In genomic region chr11:78256618-78257017, GRCm38 (mm10) we compare ENCODE assay signal across 22 mouse cellular contexts. TPM values are rescaled to one million over a fixed set of nuclear protein-coding genes. Genes with fewer than 3 reads are reported as not detected.
DNase-seq lines count a peak whose midpoint lies in the region; ATAC-seq and TF ChIP-seq lines count a peak whose summit lies in the region.
"Had no signal": no experiment of that assay in that cellular context is flagged by ENCODE, and none has a peak within 500 bp of the region (broad histone marks: within the 10 kb centered on the region; RNA-seq: fewer than 3 reads in every experiment).

No protein-coding gene starts in this region.

- no peak overlapping the region for H3K4me3 ChIP-seq in heart, adult 2 months
- H3K4me3 ChIP-seq in layer of hippocampus, adult 2 months: no peak overlapping the region
- no peak overlapping the region for H3K4me3 ChIP-seq in midbrain, postnatal 0 days (ENCODE audit: low read depth, low read length)
- no peak overlapping the region for H3K4me3 ChIP-seq in midbrain, embryonic 16.5 days (ENCODE audit: low read depth, low read length)
- H3K4me3 ChIP-seq in thymus, adult 2 months (ENCODE audit: control insufficient read depth, insufficient read depth, low read length): no peak overlapping the region
- H3K4me3 ChIP-seq: embryonic facial prominence, embryonic 10.5 days; erythroblast, embryonic 14.5 days; heart, embryonic 10.5 days; liver, embryonic 13.5 days had no signal

- WGBS in heart, adult 2 months: 100% methylated on average over 1 of the region's 1 CpGs
- 100% methylated on average over 1 of the region's 1 CpGs for WGBS in midbrain, postnatal 0 days
- 100% methylated on average over 1 of the region's 1 CpGs for WGBS in midbrain, embryonic 16.5 days
- WGBS in thymus, adult 2 months: 100% methylated on average over 1 of the region's 1 CpGs

- DNase-seq in heart, adult 2 months: no peak
- DNase-seq in heart, postnatal 14 days: no peak
- DNase-seq in layer of hippocampus, adult 2 months (ENCODE audit: low spot score in 2 of 2): no peak
- no peak for DNase-seq in layer of hippocampus, postnatal 36 days
- DNase-seq in midbrain, postnatal 0 days (ENCODE audit: low spot score): peak; percentile 10
- DNase-seq in thymus, adult 2 months: no peak
- no peak for DNase-seq in yolk sac, embryonic 10.5 days (ENCODE audit: low spot score)
- DNase-seq: B cell, adult 2 months; cerebellum, postnatal 25 days; gastrocnemius, postnatal 25 days; liver, embryonic 13.5 days; lung, postnatal 36 days; right cerebral cortex, postnatal 14 days; thymus, postnatal 36 days had no signal

- H3K36me3 ChIP-seq in heart, adult 2 months (ENCODE audit: control insufficient read depth, insufficient read depth, low read length): no peaks in the 10 kb centered on the region
- peaks cover 16% of the 10 kb centered on the region for H3K36me3 ChIP-seq in midbrain, postnatal 0 days (ENCODE audit: insufficient read depth, low read length)
- peaks cover 19% of the 10 kb centered on the region for H3K36me3 ChIP-seq in midbrain, embryonic 16.5 days (ENCODE audit: control insufficient read depth, insufficient read depth, low read length)
- H3K36me3 ChIP-seq in thymus, adult 2 months (ENCODE audit: control insufficient read depth, insufficient read depth, low read length): peaks cover 24% of the 10 kb centered on the region

- TF ChIP-seq EP300 in heart, adult 2 months (IDR thresholded peaks at IDR 0.05; ENCODE audit: insufficient read depth, low read depth, low read length): no peak

- no peak overlapping the region for H3K27ac ChIP-seq in heart, adult 2 months
- no peak overlapping the region for H3K27ac ChIP-seq in layer of hippocampus, adult 2 months
- no peak overlapping the region for H3K27ac ChIP-seq in midbrain, postnatal 0 days (ENCODE audit: low read depth, low read length)
- no peak overlapping the region for H3K27ac ChIP-seq in midbrain, embryonic 16.5 days (ENCODE audit: low read length)
- no peak overlapping the region for H3K27ac ChIP-seq in thymus, adult 2 months (ENCODE audit: control insufficient read depth, insufficient read depth, low read length)
- H3K27ac ChIP-seq: embryonic facial prominence, embryonic 10.5 days; heart, embryonic 10.5 days; liver, embryonic 13.5 days had no signal

- no peak overlapping the region for H3K4me2 ChIP-seq in midbrain, postnatal 0 days (ENCODE audit: low read depth, low read length, poor library complexity, severe bottlenecking)
- H3K4me2 ChIP-seq in midbrain, embryonic 16.5 days (ENCODE audit: low read length): no peak overlapping the region
- H3K4me2 ChIP-seq: liver, embryonic 13.5 days; midbrain, embryonic 11.5 days had no signal

- ATAC-seq in midbrain, postnatal 0 days (ENCODE audit: low FRiP score): no peak
- ATAC-seq in midbrain, embryonic 16.5 days: no peak
- ATAC-seq: activated CD4-positive, CD25-positive, alpha-beta regulatory T cell, adult 4 months; inflammation-experienced regulatory T-cells, adult 6 months had no signal

- H3K27me3 ChIP-seq in heart, adult 2 months (ENCODE audit: control insufficient read depth, insufficient read depth, low read length): no peaks in the 10 kb centered on the region
- H3K27me3 ChIP-seq in midbrain, postnatal 0 days (ENCODE audit: insufficient read depth, low read length): no peaks in the 10 kb centered on the region
- no peaks in the 10 kb centered on the region for H3K27me3 ChIP-seq in midbrain, embryonic 16.5 days (ENCODE audit: control insufficient read depth, insufficient read depth, low read depth, low read length)
- no peaks in the 10 kb centered on the region for H3K27me3 ChIP-seq in thymus, adult 2 months (ENCODE audit: control insufficient read depth, insufficient read depth, low read length)
- H3K27me3 ChIP-seq: liver, embryonic 13.5 days had no signal

- no peak for TF ChIP-seq POLR2A in heart, adult 2 months (IDR thresholded peaks at IDR 0.05; ENCODE audit: insufficient read depth, low read depth, low read length)
- TF ChIP-seq POLR2A in thymus, adult 2 months (IDR thresholded peaks at IDR 0.05; ENCODE audit: control insufficient read depth, extremely low read depth, insufficient read depth, low read length, poor library complexity): no peak

- H3K9me3 ChIP-seq in midbrain, postnatal 0 days (ENCODE audit: low read length): no peaks in the 10 kb centered on the region
- no peaks in the 10 kb centered on the region for H3K9me3 ChIP-seq in midbrain, embryonic 16.5 days (replicated peaks; ENCODE audit: control insufficient read depth, low read length, poor library complexity, severe bottlenecking)
- H3K9me3 ChIP-seq: embryonic facial prominence, embryonic 10.5 days; heart, embryonic 10.5 days; liver, embryonic 13.5 days had no signal

- no peak overlapping the region for H3K9ac ChIP-seq in heart, adult 2 months (ENCODE audit: low read depth, low read length)
- no peak overlapping the region for H3K9ac ChIP-seq in midbrain, postnatal 0 days (replicated peaks; ENCODE audit: low read length, poor library complexity, severe bottlenecking)
- H3K9ac ChIP-seq in midbrain, embryonic 16.5 days (ENCODE audit: low read depth, low read length): no peak overlapping the region
- H3K9ac ChIP-seq: liver, embryonic 13.5 days had no signal

- intact Hi-C loops in heart, adult 2 months (cut with DNase I): no loop called here
- intact Hi-C loops in heart, postnatal 14 days (cut with DNase I): no loop called here

- 0 out of 2 replicates have a peak, but pooled peaks cover 1% of the 10 kb centered on the region for H3K79me2 ChIP-seq in heart, adult 2 months (replicated peaks; ENCODE audit: control insufficient read depth, insufficient read depth, low read length)

- TF ChIP-seq CTCF in heart, adult 2 months (IDR thresholded peaks at IDR 0.05): peak; percentile 39
- TF ChIP-seq CTCF in layer of hippocampus, adult 2 months (conservative IDR thresholded peaks at IDR 0.05): peak; percentile 67
- peak; percentile 61 for TF ChIP-seq CTCF in midbrain, postnatal 0 days (IDR thresholded peaks at IDR 0.05)
- no peak for TF ChIP-seq CTCF in thymus, adult 2 months (IDR thresholded peaks at IDR 0.05; ENCODE audit: borderline replicate concordance, control insufficient read depth, extremely low read depth, insufficient read depth, low read length, poor library complexity)

- H3K4me1 ChIP-seq in heart, adult 2 months (ENCODE audit: control insufficient read depth, insufficient read depth, low read length): no peaks in the 10 kb centered on the region
- H3K4me1 ChIP-seq in midbrain, postnatal 0 days (ENCODE audit: insufficient read depth, low read length): no peaks in the 10 kb centered on the region
- H3K4me1 ChIP-seq in midbrain, embryonic 16.5 days (ENCODE audit: control insufficient read depth, insufficient read depth, low read length): no peaks in the 10 kb centered on the region
- H3K4me1 ChIP-seq in thymus, adult 2 months (replicated peaks; ENCODE audit: control insufficient read depth, insufficient read depth, low read length): no peaks in the 10 kb centered on the region
- H3K4me1 ChIP-seq: embryonic facial prominence, embryonic 10.5 days; heart, embryonic 10.5 days had no signal

RNA-seq across cellular contexts. Expression of gene 2610507B11Rik, which starts 4.9 kb away (rescaled TPM):
- 100 to 1,000 TPM; 173 to 209 TPM for total RNA-seq in heart, adult 2 months (2021)
- polyA plus RNA-seq in heart, adult 2 months (2012; rRNA removed): 74.7 and 141 TPM in 2 replicates
- 100 to 1,000 TPM; 184 to 186 TPM for total RNA-seq in heart, postnatal 14 days (2021)
- total RNA-seq in layer of hippocampus, adult 2 months (2021): 100 to 1,000 TPM; 192 to 198 TPM
- total RNA-seq in layer of hippocampus, postnatal 36 days (2021): 100 to 1,000 TPM; 194 to 217 TPM
- 71.1 and 71.4 TPM in 2 replicates for total RNA-seq in midbrain, postnatal 0 days (2014; rRNA removed)
- 40.8 and 49.2 TPM in 2 replicates for polyA plus RNA-seq in midbrain, postnatal 0 days (2015; fragmentation: Nextera tagmentation; extraction: Ambion mirVana)
- 50.1 and 58.7 TPM in 2 replicates for polyA plus RNA-seq in midbrain, embryonic 16.5 days (2015; fragmentation: Nextera tagmentation; extraction: Ambion mirVana)
- polyA plus RNA-seq in thymus, adult 2 months (2012; rRNA removed): 98.5 and 104 TPM in 2 replicates

RNA-seq across cellular contexts. Expression of gene Supt6, which starts 10.8 kb away (rescaled TPM):
- total RNA-seq in heart, adult 2 months (2021): 10 to 100 TPM; 29.5 to 32.1 TPM
- polyA plus RNA-seq in heart, adult 2 months (2012; rRNA removed): 12.2 and 13.1 TPM in 2 replicates
- 10 to 100 TPM; 29.6 to 31.7 TPM for total RNA-seq in heart, postnatal 14 days (2021)
- 100 to 1,000 TPM; 132 to 137 TPM for total RNA-seq in layer of hippocampus, adult 2 months (2021)
- total RNA-seq in layer of hippocampus, postnatal 36 days (2021): 100 to 1,000 TPM; 116 to 125 TPM
- total RNA-seq in midbrain, postnatal 0 days (2014; rRNA removed): 37.4 and 37.6 TPM in 2 replicates
- polyA plus RNA-seq in midbrain, postnatal 0 days (2015; fragmentation: Nextera tagmentation; extraction: Ambion mirVana): 19.0 and 19.4 TPM in 2 replicates
- 27.5 and 30.7 TPM in 2 replicates for polyA plus RNA-seq in midbrain, embryonic 16.5 days (2015; fragmentation: Nextera tagmentation; extraction: Ambion mirVana)
- 36.2 and 38.8 TPM in 2 replicates for polyA plus RNA-seq in thymus, adult 2 months (2012; rRNA removed)

RNA-seq across cellular contexts. Expression of gene Sdf2, which starts 11.1 kb away (rescaled TPM):
- 10 to 100 TPM; 46.5 to 52.5 TPM for total RNA-seq in heart, adult 2 months (2021)
- 71.9 and 91.9 TPM in 2 replicates for polyA plus RNA-seq in heart, adult 2 months (2012; rRNA removed)
- total RNA-seq in heart, postnatal 14 days (2021): 10 to 100 TPM; 49.8 to 51.3 TPM
- total RNA-seq in layer of hippocampus, adult 2 months (2021): 10 to 100 TPM; 66.8 to 69.1 TPM
- 10 to 100 TPM; 61.0 to 66.3 TPM for total RNA-seq in layer of hippocampus, postnatal 36 days (2021)
- 76.3 and 106 TPM in 2 replicates for total RNA-seq in midbrain, postnatal 0 days (2014; rRNA removed)
- polyA plus RNA-seq in midbrain, postnatal 0 days (2015; fragmentation: Nextera tagmentation; extraction: Ambion mirVana): 114 and 115 TPM in 2 replicates
- 89.6 and 92.8 TPM in 2 replicates for polyA plus RNA-seq in midbrain, embryonic 16.5 days (2015; fragmentation: Nextera tagmentation; extraction: Ambion mirVana)
- polyA plus RNA-seq in thymus, adult 2 months (2012; rRNA removed): 95.9 and 132 TPM in 2 replicates

RNA-seq across cellular contexts. Expression of gene BC030499, which starts 34.0 kb away (rescaled TPM):
- total RNA-seq in heart, adult 2 months (2021): under 1 TPM; 0.65 to 0.75 TPM
- 0.37 and 0.88 TPM in 2 replicates for polyA plus RNA-seq in heart, adult 2 months (2012; rRNA removed)
- 1 to 10 TPM in 1 of 2 experiments, under 1 TPM in 1; 0.90 to 1.9 TPM for total RNA-seq in heart, postnatal 14 days (2021)
- total RNA-seq in layer of hippocampus, adult 2 months (2021): 10 to 100 TPM in 1 of 2 experiments, 1 to 10 TPM in 1; 5.6 to 12.2 TPM
- 1 to 10 TPM; 7.2 to 7.8 TPM for total RNA-seq in layer of hippocampus, postnatal 36 days (2021)
- total RNA-seq in midbrain, postnatal 0 days (2014; rRNA removed): 0.22 and 0.38 TPM in 2 replicates
- 0.12 TPM in 1 of 2 replicates, not detected in the other for polyA plus RNA-seq in midbrain, postnatal 0 days (2015; fragmentation: Nextera tagmentation; extraction: Ambion mirVana)
- 0.15 and 0.25 TPM in 2 replicates for polyA plus RNA-seq in midbrain, embryonic 16.5 days (2015; fragmentation: Nextera tagmentation; extraction: Ambion mirVana)
- 0.32 and 0.38 TPM in 2 replicates for polyA plus RNA-seq in thymus, adult 2 months (2012; rRNA removed)
- total RNA-seq: hematopoietic stem cell, adult 5-6 weeks had no signal

RNA-seq across cellular contexts. Expression of gene Spag5, which starts 44.7 kb away (rescaled TPM):
- total RNA-seq in heart, adult 2 months (2021): under 1 TPM; 0.27 to 0.42 TPM
- 0.64 and 0.94 TPM in 2 replicates for polyA plus RNA-seq in heart, adult 2 months (2012; rRNA removed)
- 1 to 10 TPM; 2.2 to 4.2 TPM for total RNA-seq in heart, postnatal 14 days (2021)
- total RNA-seq in layer of hippocampus, adult 2 months (2021): 1 to 10 TPM; 8.3 to 8.5 TPM
- total RNA-seq in layer of hippocampus, postnatal 36 days (2021): 10 to 100 TPM in 1 of 2 experiments, 1 to 10 TPM in 1; 6.9 to 10.1 TPM
- total RNA-seq in midbrain, postnatal 0 days (2014; rRNA removed): 3.1 and 3.6 TPM in 2 replicates
- polyA plus RNA-seq in midbrain, postnatal 0 days (2015; fragmentation: Nextera tagmentation; extraction: Ambion mirVana): 2.2 and 2.4 TPM in 2 replicates
- 4.2 and 6.5 TPM in 2 replicates for polyA plus RNA-seq in midbrain, embryonic 16.5 days (2015; fragmentation: Nextera tagmentation; extraction: Ambion mirVana)
- 46.1 and 52.7 TPM in 2 replicates for polyA plus RNA-seq in thymus, adult 2 months (2012; rRNA removed)
